Mouse (Mus musculus) ES-CJ7 (cell line): ENCODE data around the gene Gpr61.

Experiments used
- DNase-seq: peaks from one replicate; pipeline ENCODE4 v3.0.0; 2011; ENCODE audit warnings: low read depth, low spot score

Gene Gpr61

DNA sequence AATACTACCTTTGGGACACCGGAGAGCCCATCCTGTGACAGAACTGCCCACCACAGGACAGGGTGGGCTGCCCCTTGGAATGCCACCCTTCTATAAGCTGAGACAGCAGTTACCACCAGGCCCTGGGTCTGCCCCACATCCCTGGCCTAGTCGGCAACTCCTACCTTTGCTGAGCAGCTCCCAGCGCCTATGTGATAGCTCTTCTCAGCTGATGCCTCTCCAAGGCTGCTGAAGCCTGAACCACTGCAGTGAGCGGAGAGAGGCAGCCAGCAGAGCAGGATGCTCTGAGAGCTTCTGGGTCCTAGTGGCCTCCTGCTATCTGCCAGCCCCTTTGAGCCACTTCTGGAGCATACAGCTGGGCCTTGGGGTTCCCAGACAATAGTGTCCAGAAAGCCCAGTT is at the start of gene Gpr61:
TSS of gene Gpr61 (minus strand) at position 227 of the 400 bp plus-strand sequence.
- no peak for DNase-seq

- DNase-seq = no peak
These were observed 49.8 kb upstream of the Gpr61 start for GRCm38 (mm10) chr3:108204470-108204869.

DNA sequence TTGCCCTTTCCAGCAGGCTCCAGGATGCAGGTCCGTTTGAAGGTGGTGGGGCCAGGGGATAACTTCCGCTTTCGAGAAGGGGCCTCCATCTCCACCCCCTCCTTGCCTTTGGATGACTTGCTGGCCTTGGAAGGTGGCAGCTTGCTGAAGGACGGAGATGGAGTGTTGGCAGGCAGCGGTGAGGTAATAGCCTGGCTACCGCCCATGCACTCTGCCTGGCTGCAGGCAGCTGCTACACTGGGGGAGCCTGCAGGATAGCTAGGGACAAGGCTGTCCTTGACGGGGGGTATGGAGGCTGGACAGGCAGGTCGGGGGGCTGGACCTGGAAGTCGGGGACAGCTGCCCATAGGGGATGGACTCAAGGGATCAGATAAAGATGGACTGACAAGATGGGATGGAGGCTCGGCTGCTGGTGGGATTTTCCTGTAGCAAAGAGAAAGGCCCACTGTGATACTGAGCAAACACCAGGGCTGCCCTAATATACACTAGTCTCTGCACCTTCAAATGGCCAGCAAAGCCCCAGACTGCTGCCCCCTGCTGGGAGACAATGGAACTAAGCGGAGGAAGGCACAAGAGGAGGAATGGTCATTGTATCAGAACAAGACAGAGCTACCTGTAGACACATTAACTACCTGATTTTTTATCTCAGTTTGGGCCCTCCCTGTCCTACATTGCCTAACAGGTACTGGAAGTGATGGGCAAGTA is 49.1 kb upstream of the Gpr61 start:
- peak; percentile 73 for DNase-seq

DNA sequence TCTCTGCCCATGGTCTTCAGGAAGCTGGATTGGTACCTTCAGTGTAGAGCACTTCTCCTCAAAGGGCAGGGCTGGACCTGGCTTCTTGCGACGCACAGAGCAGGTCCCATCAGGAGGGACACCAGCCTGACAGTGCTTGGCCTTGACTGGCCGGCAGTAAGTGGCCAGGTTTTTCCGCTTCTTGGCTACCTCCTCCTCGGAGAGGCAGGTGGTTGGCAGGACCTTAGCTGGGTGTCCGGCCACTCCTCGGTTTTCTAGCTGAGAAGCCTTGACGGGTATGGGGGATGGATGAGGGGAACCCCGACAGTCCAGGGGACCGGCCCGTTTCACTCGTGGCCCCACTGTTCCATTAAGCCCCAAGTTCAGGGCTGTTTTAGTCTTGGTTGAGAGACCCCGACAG is 48.5 kb upstream of the Gpr61 start:
- DNase-seq = no peak

GRCm38 (mm10) chr3:108202506-108202905 is 47.8 kb upstream of the Gpr61 start:
- DNase-seq = no peak

- DNase-seq = peak; percentile 97
These were observed 45.9 kb upstream of the Gpr61 start, which contains the start of gene Cyb561d1 for GRCm38 (mm10) chr3:108200329-108201323. Gene Cyb561d1, minus strand, starts transcription at chr3:108201212.

GRCm38 (mm10) chr3:108199231-108199630 is 44.5 kb upstream of the Gpr61 start:
- no peak for DNase-seq

- no peak for DNase-seq
These were observed 42.4 kb upstream of the Gpr61 start for GRCm38 (mm10) chr3:108197066-108197497.

GRCm38 (mm10) chr3:108195941-108196590 is 41.4 kb upstream of the Gpr61 start:
- no peak for DNase-seq

DNA sequence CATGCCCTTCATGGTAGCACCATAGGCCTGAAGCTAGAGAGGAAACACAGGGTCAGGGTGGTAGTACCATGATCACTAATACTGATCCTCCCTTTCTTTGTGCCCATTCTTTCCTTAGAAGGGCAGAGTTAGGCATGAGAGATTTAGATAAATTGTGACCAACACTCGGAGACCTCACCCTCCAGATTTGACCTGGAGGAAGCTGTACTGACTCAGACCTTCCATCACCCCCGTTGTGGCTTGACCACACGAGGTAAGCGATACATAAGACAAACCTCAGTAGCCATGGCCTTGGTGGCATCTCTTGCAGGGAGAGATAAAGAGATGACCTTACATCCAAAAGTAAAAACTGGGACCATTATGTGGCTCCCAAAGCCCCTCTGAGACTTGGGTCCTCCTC is 40.6 kb upstream of the Gpr61 start:
- DNase-seq = no peak

GRCm38 (mm10) chr3:108193686-108194085 is 39.0 kb upstream of the Gpr61 start:
- no peak for DNase-seq

- no peak for DNase-seq
These were observed 35.2 kb upstream of the Gpr61 start for GRCm38 (mm10) chr3:108189897-108190296.

GRCm38 (mm10) chr3:108188716-108189490 is 34.2 kb upstream of the Gpr61 start:
- DNase-seq = peak; percentile 69

- DNase-seq = no peak
These were observed 32.6 kb upstream of the Gpr61 start for GRCm38 (mm10) chr3:108187111-108187795.

DNA sequence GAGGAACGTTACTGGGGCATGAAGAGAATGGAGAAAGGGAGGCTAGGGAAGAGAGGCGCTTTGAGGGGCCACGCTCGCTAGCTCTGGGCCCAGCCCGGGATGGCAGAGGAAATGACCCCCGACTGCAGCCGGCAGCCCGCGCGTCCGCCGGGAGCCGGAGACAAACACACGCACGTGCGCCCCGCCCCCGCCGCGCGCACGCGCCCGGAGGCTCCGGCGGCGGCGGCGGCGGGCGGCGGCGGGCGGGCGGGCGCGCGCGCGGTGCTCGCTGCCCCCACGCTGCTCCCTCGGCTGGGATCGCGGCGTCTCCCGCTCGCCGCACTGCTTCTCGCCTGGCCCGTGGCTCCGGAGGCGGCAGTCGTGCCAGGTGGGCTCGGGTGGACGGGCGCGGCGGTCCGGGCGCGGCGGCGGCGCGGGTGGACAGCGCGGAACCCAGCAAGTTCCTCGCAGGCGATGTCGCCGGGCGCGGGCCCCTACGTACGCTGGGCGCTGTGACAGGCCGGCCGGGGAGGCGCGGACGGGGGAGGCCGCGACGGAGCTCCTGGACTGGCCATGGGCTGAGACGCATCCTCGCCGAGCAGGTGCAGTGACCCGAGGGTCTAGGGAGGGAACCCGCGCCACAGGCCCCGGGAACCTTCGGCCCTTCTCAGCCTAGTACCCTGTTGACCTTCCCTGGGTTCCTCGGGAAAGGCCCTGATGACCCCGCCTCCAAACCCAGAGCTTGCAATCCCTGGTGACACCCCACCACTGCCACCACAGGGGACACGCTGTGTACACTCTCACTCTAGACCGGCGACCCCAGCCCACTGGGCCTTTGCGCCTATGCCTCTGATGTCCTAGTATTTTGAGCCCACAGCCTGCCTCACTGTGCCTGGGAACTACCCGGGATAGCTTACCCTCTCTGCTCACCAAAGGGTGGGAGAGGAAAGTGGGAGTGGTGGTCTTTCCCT is 31.7 kb upstream of the Gpr61 start, which contains the start of gene Amigo1:
TSS of gene Amigo1 (plus strand) at position 238 of the 950 bp plus-strand sequence.
- DNase-seq = no peak

DNA sequence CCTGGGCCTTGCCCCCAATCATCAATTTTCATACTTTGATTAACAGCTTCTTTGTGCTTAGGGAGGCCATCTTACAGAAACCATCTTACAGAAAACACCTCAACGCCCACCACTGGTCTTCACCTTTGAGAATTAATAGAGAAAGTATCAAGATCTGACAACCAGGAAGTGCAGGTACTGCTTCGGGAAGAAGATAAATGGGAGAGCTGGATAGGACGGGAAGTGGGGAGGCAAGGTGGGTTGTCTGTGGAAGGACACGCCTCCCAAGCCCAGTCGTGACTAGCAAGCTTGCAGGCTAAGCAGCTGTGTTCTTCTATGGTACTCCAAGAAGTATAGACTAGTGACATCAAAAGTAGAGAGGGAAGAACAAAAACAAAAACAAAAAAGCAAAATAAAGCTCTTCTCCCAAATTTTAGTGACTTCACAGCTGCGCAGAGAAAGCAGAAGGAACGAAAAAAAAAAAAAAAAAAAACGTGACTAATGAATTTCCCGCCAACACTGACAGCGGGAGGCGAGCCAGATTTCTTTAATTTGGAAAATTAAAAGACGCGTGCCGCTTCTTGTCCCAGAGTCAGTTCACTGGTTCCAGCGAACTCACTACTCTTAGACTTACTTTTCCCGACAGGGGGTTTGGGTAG is 30.9 kb upstream of the Gpr61 start:
- peak; percentile 50 for DNase-seq

- no peak for DNase-seq
These were observed 30.1 kb upstream of the Gpr61 start for GRCm38 (mm10) chr3:108184742-108185141.

- DNase-seq = no peak
These were observed 25.8 kb upstream of the Gpr61 start for GRCm38 (mm10) chr3:108180514-108180913.
